In the genomic region with DNA sequence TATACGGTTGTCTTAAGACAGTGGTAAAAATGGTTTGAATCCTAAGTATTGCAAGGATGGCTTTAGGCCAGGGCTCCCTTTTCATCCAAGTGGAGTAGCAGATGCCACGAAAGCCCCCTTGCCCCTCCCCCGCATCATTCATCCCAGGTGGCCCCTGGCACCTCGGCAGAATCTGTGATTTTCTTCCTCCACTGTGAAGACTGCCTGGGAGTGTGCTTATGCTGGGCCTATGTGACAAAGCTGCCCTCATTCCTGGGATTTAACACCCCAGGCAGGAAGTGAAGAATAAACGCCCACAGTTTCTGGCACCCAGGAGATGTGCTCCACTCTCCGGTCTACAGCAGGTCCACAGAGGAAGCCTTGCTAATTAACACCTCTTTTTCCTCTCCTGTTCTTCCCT, we compare ENCODE assay signal across 13 mouse cellular contexts. TPM values are rescaled to one million over a fixed set of nuclear protein-coding genes. Genes with fewer than 3 reads are reported as not detected.
A peak's percentile ranks its signal among the peaks of the same experiment; 100 is the strongest.
DNase-seq lines count a peak whose midpoint lies in the region; ATAC-seq and TF ChIP-seq lines count a peak whose summit lies in the region.
"Had no signal": no experiment of that assay in that cellular context is flagged by ENCODE, and none has a peak within 500 bp of the region (broad histone marks: within the 10 kb centered on the region; RNA-seq: fewer than 3 reads in every experiment).

No protein-coding gene starts in this region.

- WGBS in cerebellum, adult 2 months, result 9% methylated on average over 6 of the region's 6 CpGs

- peak; percentile 7 for DNase-seq in cerebellum, adult 11-12 months
- DNase-seq in cerebellum, adult 11 months, result no peak
- peak; percentile 39 to 49 for DNase-seq in cerebellum, adult 2 months
- DNase-seq in left cerebral cortex, postnatal 25 days (ENCODE audit: low spot score in 2 of 2), result peak; percentile 51 to 89
- no peak for DNase-seq in spleen, adult 12 weeks (ENCODE audit: low spot score)
- DNase-seq in T-cell, adult 2 months (ENCODE audit: low spot score), result no peak
- DNase-seq in MN1 (ENCODE audit: low spot score), result no peak
- DNase-seq: liver had no signal

- no peak for TF ChIP-seq CTCF in cerebellum, adult 2 months (IDR thresholded peaks at IDR 0.05; ENCODE audit: borderline replicate concordance, insufficient read depth, low read depth, low read length)

- intact Hi-C loops in left cerebral cortex, postnatal 25 days (cut with DNase I), result loop anchor here (5.0 kb wide), 1 partner anchor 598 kb away; no protein-coding TSS in a partner anchor

- peak; percentile 97 for ATAC-seq in frontal cortex, adult (ENCODE audit: low TSS enrichment)
- ATAC-seq: activated CD4-positive, CD25-positive, alpha-beta regulatory T cell, adult 4 months; intestine, embryonic 15.5 days had no signal

- peaks cover 4% of the 10 kb centered on the region for H3K4me1 ChIP-seq in cerebellum, adult 2 months (ENCODE audit: control insufficient read depth, insufficient read depth, low read length)

- H3K27me3 ChIP-seq in cerebellum, adult 2 months (ENCODE audit: control insufficient read depth, insufficient read depth, low read length), result no peaks in the 10 kb centered on the region
- H3K27me3 ChIP-seq: heart, embryonic 15.5 days; intestine, embryonic 15.5 days had no signal

- TF ChIP-seq POLR2A in cerebellum, adult 2 months (IDR thresholded peaks at IDR 0.05; ENCODE audit: borderline replicate concordance, insufficient read depth, low read length), result no peak

- no peak overlapping the region for H3K27ac ChIP-seq in cerebellum, adult 2 months (ENCODE audit: insufficient read depth, low read length)
- H3K27ac ChIP-seq: heart, embryonic 15.5 days; intestine, embryonic 15.5 days; macrophage had no signal

- no peak overlapping the region for H3K4me3 ChIP-seq in cerebellum, adult 2 months (replicated peaks; ENCODE audit: insufficient read depth, low read depth, low read length)
- H3K4me3 ChIP-seq: heart, embryonic 15.5 days; intestine, embryonic 15.5 days had no signal

RNA-seq across cellular contexts. Expression of a gene that starts 28.6 kb away (rescaled TPM):
- 37.2 and 38.2 TPM in 2 replicates for polyA plus RNA-seq in cerebellum, adult 2 months (2012; rRNA removed)
- total RNA-seq in left cerebral cortex, postnatal 25 days (2021), result 100 to 1,000 TPM in 1 of 2 experiments, 10 to 100 TPM in 1; 85.2 to 100 TPM

Comparison
In these comparisons a context has a peak if more than half of its experiments do, and no peak if none do; other contexts are left out.
1. DNase-seq: peak in cerebellum, adult 11-12 months (single experiment), cerebellum, adult 2 months (2 of 2) and left cerebral cortex, postnatal 25 days (2 of 2); none in cerebellum, adult 11 months (single experiment), spleen, adult 12 weeks (single experiment), T-cell, adult 2 months (single experiment) and MN1 (single experiment).